Mouse (Mus musculus) heart, postnatal 0 days (tissue): Measurements from ENCODE around the gene Spag8.

ENCODE experiments used
- CTCF ChIP-seq: IDR thresholded peaks from 2 replicates; pipeline ENCODE4 v1.5.1; 2016; ENCODE audit warnings: antibody characterized with exemption, control low read depth, low read depth
- EP300 ChIP-seq: IDR thresholded peaks from 2 replicates; pipeline ENCODE4 v1.6.1; 2016; ENCODE audit warnings: antibody characterized with exemption, low read depth

- TF ChIP-seq CTCF, result no peak
- no peak for TF ChIP-seq EP300
Observed at GRCm38 (mm10) chr4:43634621-43635374, 18.6 kb downstream of the Spag8 start.
